Mouse (Mus musculus) G1E (cell line): Measurements from ENCODE around the gene Fign.

ENCODE experiments used
- CTCF ChIP-seq: IDR thresholded peaks from 2 replicates; pipeline ENCODE4 v1.5.1; 2012; ENCODE audit warnings: low read depth, low read length, inconsistent platforms, mixed read lengths
- TAL1 ChIP-seq: conservative IDR thresholded peaks from 2 replicates; pipeline ENCODE4 v1.6.1; 2012; ENCODE audit warnings: low read depth, low read length, inconsistent platforms, mixed read lengths

GRCm38 (mm10) chr2:64048142-64048541, 49.7 kb downstream of the Fign start:
- no peak for TF ChIP-seq CTCF
- no peak for TF ChIP-seq TAL1
